Mouse (Mus musculus) ovary, postnatal 36 days (tissue): Measurements from ENCODE around the gene Crybb3.
"Not testable (repeated sequence)": the region's sequence is repeated elsewhere in the genome, so short reads cannot be mapped to it uniquely, and the experiment has no call there.

Experiments used
- DNase-seq: peaks from one replicate; pipeline ENCODE4 v3.0.0; 2022; ENCODE audit warnings: low spot score, mixed read lengths

The Crybb3 gene

DNA sequence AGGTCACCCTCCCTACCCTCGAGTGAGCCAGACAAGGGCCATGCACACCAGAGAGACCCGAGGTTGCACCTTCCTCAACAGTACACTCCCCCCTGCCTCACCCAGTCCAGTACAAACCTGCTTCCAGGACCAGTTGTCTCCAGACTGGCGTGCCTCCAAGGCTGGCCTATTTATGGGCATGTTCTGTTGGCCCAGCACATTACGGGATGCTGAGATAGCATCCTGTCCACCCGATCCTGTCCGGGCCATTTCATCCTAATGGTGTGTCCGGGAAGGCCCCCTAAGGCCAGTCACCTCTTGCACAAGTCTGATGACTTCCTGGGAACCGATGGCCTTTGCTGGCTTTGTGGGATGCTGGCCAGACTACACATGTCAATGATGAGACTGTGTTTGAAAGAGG lies at the start of gene Crybb3:
Gene Crybb3, minus strand, starts transcription at position 146 of the 400 bp plus-strand sequence.
- DNase-seq: no peak

DNA sequence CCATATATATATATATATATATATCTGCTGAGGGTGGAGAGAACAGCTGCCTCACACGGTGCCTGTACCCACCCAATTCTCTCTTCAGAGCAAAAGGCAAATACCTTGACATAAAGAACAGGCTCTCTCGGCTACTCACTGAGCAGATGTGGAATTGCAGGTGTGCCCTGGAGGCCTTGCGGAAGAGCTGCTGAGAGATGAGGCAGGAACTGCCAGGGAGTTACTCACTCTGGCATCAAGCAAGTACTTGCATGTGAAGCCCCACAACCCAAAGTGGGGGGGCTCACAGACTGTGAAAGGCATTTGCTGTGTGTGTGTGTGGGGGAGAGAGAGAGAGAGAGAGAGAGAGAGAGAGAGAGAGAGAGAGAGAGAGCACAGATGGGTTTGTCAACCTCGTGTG lies 47.0 kb upstream of the Crybb3 start:
- no peak for DNase-seq

DNA sequence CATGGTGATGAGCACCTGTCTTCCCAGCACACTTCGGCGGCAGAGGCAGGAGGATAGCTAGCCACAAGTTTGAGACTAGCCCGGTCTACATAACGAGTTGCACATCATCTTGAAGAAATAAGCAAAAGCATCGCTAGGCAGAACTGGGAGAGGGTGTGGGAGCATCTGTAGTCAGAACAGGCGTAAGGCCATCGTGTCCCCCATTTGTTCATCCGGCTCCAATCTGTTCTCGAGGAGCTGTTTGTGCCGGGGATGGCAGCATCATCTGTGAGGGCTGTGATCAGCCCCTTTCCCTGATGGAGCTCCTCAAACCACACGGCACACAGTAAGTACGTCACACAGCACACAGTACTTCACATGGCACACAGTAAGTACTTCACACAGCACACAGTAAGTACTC lies 45.1 kb upstream of the Crybb3 start:
- DNase-seq: no peak

DNA sequence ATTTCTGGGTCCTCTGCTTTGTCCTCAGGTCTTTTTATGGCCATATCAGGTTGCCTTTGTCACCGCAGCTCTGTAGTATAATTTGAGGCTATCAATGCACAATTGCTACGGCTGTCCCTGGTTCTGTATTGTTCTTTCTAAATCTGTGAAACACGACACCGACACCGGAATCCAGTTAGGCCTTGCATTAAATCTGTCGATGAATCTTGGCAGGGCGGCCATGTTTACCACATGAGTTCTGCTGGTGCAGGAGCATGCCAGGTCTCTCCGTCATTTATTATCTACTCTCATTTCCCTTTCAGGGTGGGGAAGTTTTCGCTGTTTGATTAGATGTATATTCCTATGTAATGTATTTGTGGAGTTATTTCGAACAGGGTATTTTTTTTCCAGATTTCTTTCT lies 42.3 kb upstream of the Crybb3 start:
- no peak for DNase-seq

DNA sequence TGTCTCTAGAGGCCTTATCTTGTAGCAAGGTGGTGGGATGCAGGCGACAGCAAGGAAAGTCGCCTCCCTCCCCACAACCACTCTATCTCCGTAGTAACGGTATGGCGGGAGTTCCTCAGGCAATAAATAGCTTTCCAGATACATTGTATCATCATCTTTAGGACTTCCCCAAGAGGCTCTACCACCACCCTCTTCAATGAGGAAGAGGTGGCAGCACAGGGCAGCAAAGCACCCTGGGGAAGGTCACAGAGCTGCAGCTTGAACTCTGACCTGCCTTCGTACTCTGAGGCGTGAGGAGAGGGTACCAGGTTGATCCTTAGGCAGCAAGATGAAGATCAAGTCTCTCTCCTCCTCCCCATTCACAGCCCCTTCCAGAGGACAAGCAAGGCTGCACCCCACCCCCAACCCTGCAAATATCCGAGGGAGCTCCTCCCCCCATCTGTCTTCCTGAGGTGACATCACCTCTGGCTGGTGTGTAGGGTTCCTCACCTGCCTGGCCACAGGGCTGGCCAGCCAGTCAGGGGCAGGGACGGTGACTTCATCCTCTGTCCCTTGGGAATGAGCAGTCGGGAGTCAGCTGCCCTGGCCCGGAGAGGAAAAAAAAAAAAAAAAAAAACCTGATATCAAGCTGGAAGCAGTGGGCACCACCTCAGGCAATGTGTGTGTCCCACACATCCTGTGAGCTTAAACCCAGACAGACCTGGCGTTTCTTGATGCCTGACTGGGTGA lies 41.1 kb upstream of the Crybb3 start:
- no peak for DNase-seq

DNA sequence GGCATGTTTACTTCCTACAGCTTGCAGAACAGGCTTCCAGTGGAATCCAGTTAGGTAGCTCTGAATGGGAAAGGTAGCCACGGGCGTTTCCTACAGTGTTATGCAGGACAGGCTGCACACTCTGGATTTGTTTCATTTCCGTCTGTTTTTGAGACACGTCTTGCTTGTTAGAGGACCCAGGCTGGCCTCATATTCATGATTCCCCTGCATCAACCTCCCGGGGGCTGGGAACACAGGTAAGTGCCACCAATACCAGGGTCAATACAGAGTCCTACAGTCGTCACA lies 40.1 kb upstream of the Crybb3 start:
- no peak for DNase-seq

DNA sequence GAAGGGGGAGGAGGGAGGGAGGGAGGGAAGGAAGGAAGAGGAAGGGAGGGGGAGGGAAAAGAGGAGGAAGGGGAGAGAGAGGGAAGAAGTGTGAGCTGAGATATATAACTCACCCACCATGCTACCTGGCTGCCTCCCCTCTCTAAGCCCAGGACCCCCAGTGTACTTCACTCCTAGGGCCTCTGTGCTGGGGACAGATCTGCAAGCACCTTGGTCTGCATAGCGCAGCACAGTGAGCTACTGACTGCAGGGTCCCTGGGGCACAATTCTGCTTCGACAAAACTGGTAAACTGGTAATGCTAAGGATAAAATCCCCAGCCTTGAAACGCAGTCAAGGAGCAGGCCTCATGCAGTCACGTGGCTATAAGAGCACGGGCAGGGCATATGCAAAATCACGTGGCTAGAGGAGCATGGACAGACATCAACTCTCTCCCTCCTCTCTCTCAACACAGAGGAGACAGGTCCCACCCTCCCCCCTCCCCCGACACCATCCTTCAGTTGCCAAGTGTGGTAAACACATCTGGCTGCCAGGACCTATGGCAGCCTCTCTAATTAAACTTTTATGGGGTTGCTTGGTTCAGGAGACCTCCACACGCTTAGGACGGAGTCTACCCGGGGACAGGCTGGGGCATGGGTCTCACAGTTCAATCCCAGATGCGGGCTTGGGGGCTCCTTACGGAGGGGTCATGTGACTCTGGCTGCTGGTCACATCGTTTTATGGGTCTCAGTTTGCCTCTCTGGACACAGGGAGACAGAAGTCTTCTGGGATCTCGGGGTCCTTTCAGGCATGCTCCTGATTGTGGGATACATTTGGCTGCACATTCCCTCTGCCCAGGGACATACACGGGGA lies 39.6 kb upstream of the Crybb3 start:
- no peak for DNase-seq

DNA sequence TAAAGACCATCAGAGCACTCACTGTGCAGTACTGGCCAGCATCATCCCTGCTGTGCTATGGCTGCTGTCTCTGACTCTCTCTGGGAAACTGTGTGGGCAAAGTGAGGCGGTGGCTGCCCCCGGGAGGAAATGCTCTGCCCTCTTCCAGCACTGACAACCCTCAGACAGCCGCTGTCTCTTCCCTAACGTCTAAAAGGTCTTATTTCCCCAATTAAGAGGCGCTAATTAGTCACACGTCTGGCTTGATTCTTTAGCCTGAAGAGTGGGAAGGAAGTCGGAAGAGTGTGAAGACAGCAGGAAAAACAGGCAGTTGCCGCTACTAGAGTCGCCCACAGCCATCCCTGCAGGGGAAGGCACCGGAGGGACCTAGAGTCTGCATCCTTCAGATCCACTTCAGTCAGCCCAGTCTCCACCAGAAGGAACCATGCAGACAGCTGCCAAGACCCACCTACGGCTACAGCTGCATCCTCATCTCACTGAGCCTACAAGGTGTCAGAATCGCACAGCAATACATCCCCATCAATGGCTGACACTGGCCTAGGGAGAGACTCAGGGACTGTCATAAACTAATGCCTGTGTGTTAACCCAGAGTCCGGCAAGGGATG lies 38.6 kb upstream of the Crybb3 start:
- no peak for DNase-seq

DNA sequence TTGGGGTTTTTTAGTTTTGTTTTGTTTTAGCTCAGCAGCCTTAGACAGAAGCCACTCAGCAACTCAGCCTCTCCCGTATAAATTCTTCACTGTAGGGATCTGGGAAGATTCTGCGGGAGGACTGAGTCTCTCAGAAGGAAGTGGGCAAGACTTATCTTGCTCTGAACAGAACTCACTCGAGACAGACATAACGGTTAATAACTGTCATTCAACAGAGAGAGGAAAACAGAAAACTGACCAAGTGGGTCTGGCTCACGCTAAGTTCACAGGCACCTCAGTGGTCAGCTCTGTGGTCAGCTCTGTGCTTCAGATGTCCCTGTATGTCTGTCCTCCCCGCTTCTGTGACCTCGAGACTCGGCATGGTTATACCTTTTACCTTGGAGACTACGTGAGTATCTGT lies 37.9 kb upstream of the Crybb3 start:
- DNase-seq: no peak

DNA sequence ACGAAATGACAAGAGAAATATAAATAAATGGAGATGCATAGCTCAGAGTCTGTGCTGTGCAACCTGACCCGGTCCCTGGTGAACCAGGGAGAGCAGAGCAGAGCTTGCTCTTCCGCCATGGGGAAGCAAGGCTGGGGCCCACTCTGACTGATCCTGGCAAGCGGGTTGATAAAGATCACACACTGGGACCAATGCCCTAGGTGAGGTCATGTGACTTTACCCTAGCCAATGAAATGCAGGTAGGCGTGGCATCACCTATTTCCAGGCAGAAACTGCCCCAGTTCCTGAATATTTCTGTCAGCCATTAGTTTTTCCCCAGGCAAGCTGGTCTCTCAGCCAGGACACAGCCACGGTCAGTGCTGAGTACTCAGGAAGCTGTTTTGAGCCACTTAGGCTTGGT lies 37.3 kb upstream of the Crybb3 start:
- no peak for DNase-seq

DNA sequence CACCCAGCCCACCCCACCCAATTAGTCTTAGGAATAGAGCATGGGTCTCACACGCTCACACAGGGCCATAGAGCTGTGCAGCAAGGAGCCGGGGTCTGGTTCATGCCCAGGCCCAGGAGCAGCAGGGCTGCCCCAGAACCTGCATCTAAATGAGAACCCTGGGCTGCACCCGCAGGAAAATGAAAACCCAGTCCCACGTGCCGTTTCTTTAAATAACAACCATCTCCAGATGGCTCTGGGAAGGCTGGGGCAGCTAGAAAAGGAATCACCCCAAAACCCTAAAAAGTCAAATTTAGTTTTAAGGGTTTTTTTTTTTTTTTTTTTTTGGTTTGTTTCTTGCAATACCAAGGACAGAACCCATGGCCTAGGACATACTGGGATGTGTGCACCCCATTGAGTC lies 36.0 kb upstream of the Crybb3 start:
- no peak for DNase-seq

DNA sequence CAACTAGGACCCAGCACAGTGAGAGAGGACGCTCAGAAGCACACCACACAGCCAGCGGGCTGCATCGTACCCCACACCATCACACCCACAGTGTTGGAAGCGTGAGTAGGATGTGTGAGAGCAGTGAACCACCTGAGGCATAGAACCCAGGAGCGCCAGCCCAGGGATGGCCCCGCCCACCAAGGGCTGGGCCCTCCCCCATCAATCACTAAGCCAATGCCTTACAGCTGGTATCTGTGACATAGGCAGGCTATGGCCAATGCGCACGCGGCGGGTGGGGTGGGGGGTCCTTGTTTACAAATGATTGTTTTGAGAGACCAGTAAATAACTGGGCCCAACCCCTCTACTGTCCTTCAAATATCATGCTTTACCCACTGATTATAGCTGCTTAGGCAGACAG lies 34.5 kb upstream of the Crybb3 start:
- no peak for DNase-seq

DNA sequence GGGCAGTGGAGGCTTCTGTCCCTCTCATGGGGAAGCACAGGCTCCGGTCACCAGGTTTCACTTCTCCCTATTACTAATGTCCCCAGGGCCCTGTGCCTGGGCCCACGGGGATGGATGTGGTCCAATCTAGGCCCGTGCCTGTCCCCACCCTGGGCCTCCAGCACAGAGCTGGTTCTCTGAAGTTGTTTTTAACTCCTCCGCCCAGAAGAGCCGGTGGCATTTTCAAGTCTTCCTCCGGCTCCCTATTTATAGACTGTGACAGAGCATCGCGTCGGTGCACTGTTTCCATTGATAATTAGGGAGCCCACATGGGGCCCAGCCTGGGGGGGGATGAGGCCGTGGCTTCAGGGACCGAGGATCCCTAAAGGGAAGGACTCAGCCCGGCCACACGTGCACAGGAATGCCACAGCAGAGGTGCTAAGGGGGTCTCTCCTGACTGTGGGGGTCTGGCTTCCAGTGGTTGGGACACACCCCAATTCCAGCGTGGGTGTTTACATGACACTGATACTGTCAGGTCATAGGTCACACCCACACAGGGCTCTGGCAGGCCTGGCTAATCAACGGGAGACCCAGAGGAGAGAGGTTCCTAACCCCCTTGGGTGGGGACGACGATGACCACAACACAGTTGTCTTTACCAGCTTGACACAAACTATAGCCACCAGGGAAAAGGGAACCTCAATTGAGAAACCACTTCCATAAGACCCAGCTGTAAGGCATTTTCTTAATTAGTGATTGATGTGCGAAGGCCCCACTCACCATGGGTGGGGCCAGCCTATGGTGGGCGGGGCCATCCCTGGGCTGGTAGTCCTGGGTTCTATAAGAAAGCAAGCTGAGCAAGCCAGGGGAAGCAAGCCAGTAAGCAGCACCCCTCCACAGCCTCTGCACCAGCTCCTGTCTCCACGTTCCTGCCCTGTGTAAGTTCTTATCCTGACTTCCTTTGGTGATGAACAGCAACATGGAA lies 33.2 kb upstream of the Crybb3 start:
- DNase-seq: no peak

DNA sequence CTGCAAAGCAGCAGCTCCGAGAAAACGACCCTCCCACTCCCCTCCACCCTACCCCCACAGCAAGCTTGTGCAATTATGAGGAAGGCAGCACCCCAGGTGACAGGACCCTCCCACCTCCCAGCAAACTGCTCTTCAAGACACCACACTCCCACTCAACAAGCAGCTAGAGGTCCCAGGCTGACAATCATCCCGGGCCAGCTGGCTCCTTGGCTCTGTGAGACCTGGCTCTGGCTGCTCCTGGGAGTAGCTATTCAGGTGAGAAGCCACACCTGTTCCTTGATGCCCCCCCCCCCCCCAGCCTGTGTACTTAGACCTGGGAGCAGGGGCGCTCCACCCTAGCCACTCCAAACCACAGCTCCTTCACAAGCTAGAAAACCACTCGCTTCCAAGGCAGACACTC lies 31.7 kb upstream of the Crybb3 start:
- DNase-seq: no peak

DNA sequence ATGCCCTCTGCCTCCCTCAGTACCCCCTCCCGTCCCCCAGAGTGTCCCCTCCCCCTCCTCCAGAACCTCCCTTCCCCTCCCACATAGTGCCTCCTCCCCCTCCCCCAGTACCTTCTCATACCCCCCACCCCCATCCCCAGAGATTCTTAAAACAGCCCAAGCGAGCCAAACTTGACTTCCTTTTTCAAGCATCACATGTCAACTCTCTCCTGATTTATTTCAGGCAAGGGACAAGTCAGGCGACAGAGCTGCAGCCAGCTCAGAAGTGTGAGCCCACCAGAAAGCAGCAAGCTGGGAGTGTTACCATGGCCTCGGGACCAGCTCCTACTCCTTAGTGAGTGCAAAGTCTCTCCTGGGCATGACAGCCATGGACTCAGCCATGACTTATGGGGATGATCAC lies 30.0 kb upstream of the Crybb3 start:
- no peak for DNase-seq

DNA sequence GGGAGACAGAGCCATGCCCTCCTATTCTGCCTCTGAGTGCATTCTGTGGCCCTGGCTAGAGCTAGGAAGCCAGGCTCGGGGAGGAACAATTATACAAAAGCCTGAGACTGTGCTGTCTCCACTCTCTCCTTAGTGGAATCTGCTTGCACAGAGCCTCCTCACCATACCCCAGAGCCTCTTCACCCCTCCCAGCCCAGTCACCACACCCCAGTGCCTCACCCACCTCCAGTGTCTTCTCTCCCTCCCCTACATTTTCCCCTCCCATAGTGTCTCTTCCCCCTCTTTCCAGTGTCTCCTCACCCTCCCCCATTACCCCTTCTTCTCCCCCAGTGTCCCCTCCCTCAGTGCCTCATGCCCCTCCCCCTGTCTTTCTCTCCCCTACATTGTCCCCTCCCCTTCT lies 29.5 kb upstream of the Crybb3 start:
- no peak for DNase-seq

DNA sequence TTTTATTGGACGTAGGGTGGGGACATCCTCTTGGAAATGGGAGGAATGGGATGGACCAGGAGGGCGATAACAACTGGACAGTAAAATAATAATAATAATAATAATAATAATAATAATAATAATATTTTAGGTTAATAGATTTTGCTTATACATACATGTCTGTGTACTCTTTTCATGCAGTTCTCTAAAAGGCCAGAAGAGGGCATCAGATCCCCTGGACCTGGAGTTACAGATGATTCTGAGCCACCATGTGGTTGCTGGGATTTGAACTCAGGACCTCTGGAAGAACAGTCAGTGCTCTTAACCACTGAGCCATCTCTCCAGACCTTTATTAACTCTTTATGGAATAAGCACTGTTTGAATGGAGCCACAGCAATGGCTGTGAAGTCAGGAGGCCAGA lies 28.3 kb upstream of the Crybb3 start:
- DNase-seq: not testable (repeated sequence)

DNA sequence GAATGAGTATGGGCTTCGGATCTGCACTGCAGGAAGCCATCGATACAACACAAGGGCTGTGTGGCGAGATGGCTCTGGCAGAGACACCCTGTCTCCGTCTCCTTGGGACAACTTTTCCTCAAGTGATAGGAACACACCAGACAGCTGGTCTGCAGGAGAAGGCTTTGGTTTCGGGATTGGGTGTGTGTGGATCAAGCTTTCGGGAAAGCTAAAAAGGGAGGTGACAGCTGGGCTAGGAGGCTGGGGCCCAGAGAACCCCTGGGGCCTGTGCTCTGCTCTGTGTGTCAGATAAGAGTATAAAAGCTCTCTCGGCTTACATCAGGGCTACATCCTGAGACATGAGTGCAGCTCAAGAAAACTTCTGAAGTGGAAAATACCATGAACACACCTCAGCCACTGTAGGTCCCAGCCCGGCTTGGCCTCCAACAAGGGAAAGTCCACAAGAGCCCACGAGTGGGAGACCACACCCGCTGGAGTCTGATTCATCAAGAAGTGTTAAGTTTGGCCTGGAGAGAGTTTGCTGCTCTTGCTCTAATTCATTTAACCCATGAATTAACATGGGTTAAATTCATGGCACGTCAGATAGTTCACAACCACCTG lies 26.9 kb upstream of the Crybb3 start:
- DNase-seq: no peak

DNA sequence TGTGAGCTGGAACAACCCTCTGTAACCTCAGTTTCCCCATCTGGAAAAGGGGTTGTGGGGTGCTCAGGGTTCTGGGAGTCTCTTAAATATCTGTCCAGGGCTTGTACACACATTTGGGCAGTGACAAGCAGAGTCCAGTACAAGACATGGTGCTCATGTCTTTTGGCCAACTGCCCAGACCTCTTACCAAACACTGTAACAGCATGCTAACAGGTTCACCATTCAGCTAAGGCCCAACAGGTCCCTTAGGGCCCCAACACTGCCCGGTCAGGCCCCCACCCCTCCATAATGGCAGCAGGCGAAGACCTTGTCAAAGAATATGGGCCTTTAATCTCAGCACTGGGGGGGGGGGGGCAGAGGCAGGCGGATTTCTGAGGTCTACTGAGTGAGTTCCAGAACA lies 26.3 kb upstream of the Crybb3 start:
- DNase-seq: no peak

DNA sequence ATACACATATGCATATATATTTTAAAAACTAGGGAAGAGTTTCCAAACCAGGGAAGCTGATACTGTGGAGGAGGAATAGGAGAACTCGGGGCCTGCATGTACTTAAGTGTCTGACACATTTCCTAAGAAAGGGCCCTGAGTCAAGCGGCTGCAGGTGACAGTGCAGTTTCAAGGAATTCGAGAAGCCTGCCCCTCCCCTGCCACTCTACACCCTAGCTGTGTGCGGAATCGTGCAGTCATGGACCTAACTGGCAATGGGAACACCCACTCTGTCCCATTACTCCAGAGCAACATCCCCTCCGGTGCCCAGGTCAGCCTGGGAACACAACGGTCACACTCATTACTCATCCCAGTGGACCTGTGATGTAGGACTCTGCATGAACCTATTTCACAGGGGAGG lies 25.2 kb upstream of the Crybb3 start:
- DNase-seq: no peak

DNA sequence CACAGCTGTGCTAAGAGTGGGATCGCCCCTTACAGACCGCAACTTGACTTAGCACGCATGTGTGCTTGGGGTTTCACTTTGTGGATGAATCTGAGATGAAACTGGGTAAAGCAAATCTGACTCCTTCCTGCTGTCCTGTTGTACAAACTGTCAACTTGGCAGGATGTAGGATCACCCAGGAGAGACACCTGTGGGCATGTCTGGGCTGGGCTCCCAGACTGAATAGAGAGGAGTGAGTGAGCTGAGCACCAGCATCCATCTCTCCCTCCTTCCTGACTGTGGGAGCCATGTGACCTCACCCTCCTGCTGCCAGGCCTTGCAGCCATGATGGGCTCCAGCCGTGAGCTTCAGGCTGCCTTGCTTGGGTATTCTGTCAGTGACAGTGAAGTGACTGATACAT lies 24.1 kb upstream of the Crybb3 start:
- no peak for DNase-seq

DNA sequence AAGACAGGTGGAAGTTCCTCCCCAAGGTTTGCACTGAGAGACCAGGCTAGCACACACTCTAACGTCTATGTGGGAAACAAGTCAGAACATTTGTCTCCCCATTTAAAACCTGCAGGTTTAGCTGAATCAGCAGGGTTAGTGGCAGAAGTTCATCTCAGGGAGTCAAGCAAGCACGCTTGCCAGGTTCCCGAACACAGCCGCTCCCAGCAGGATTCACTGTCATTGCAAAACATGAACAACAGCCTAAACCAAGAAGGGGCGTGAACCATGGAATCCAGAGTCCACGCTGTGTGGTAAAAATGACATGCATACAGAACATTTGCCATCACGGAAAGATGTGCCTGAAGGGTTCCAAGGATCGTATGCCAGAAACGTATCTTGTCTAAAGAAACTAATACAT lies 23.7 kb upstream of the Crybb3 start:
- no peak for DNase-seq
